Mouse (Mus musculus) intestine, postnatal 0 days (tissue): ENCODE results near the gene Krt4. TPM values are rescaled to one million over a fixed set of nuclear protein-coding genes. Genes with fewer than 3 reads are reported as not detected.

Source experiments
- ATAC-seq: fragments of 200-750 bp; cut with Nextera tagmentation; 2 replicates; pipeline ENCODE4 v1.8.0; 2017; ENCODE audit warnings: mild to moderate bottlenecking, moderate TSS enrichment, moderate library complexity
- H3K27ac ChIP-seq: fragments of 300-500 bp; sonication (generic); 2 replicates; pipeline ENCODE4 v1.5.1; 2014; ENCODE audit warnings: mild to moderate bottlenecking, low read depth, low read length, moderate library complexity
- H3K27me3 ChIP-seq: fragments of 300-500 bp; sonication (generic); replicated peaks from 2 replicates; pipeline ENCODE4 v1.6.1; 2014; ENCODE audit warnings: low read length, mixed read lengths; ENCODE audit not compliant: control insufficient read depth, insufficient read depth
- H3K36me3 ChIP-seq: fragments of 300-500 bp; sonication (generic); 2 replicates; pipeline ENCODE4 v1.6.1; 2014; ENCODE audit warnings: mild to moderate bottlenecking, moderate library complexity; ENCODE audit not compliant: control insufficient read depth, insufficient read depth
- H3K4me1 ChIP-seq: fragments of 300-500 bp; sonication (generic); replicated peaks from 2 replicates; pipeline ENCODE4 v1.6.1; 2014; ENCODE audit warnings: antibody characterized with exemption, low read length, mixed read lengths; ENCODE audit not compliant: control insufficient read depth, insufficient read depth
- H3K4me2 ChIP-seq: fragments of 300-500 bp; sonication (generic); replicated peaks from 2 replicates; pipeline ENCODE4 v1.6.1; 2014; ENCODE audit warnings: low read depth, mild to moderate bottlenecking, moderate library complexity
- H3K4me3 ChIP-seq: fragments of 300-500 bp; sonication (generic); 2 replicates; pipeline ENCODE4 v1.5.1; 2014; ENCODE audit warnings: low read depth, low read length
- H3K9ac ChIP-seq: fragments of 300-500 bp; sonication (generic); 2 replicates; pipeline ENCODE4 v1.6.1; 2014; ENCODE audit warnings: mild to moderate bottlenecking, low read depth, low read length
- H3K9me3 ChIP-seq: fragments of 300-500 bp; sonication (generic); 2 replicates; pipeline ENCODE4 v1.6.1; 2016; ENCODE audit warnings: mixed run types; ENCODE audit not compliant: control insufficient read depth
- CTCF ChIP-seq: sonication (generic); IDR thresholded peaks from 2 replicates; pipeline ENCODE4 v1.5.1; 2016; ENCODE audit warnings: low read depth, mild to moderate bottlenecking, control low read depth, antibody characterized with exemption, moderate library complexity
- WGBS: fragments of 180-500 bp; shearing (Covaris S2); extraction: QIAGEN DNeasy Blood & Tissue Kit; methylation state at CpG from one replicate; pipeline ENCODE4 v1.1.7; 2014; 5-methylcytosine and 5-hydroxymethylcytosine counted together
- microRNA-seq: library from miRNA; unstranded; fragments of <30 nt; microRNA quantifications from one replicate; pipeline ENCODE4, GENCODE M21; 2016
- polyA plus RNA-seq: library from polyadenylated mRNA; unstranded; fragments of >200 nt; fragmentation: Nextera tagmentation; extraction: Ambion mirVana; gene quantifications from 2 replicates; pipeline ENCODE4 v1.2.1, GENCODE M21; 2015

Krt4 gene
- polyA plus RNA-seq, 1 experiment from 2014 or later = 0.17 TPM

GRCm38 (mm10) chr15:101874383-101874782 lies 50.2 kb downstream of the Krt4 start:
- Histone ChIP-seq H3K4me2 (no peak overlapping the region), H3K27ac (no peak overlapping the region), H3K36me3 (no peaks in the 10 kb centered on the region), H3K9ac (no peak overlapping the region), H3K9me3 (no peaks in the 10 kb centered on the region), H3K27me3 (peaks cover 7% of the 10 kb centered on the region), H3K4me1 (no peaks in the 10 kb centered on the region), H3K4me3 (no peak overlapping the region)
- 81% methylated on average over 1 of the region's 1 CpGs for WGBS
- no peak for TF ChIP-seq CTCF
- ATAC-seq = no peak

GRCm38 (mm10) chr15:101873231-101873630 lies 51.3 kb downstream of the Krt4 start:
- H3K36me3 ChIP-seq = no peaks in the 10 kb centered on the region
- H3K9me3 ChIP-seq = no peaks in the 10 kb centered on the region
- H3K4me2 ChIP-seq = no peak overlapping the region
- no peak for TF ChIP-seq CTCF
- no peak overlapping the region for H3K9ac ChIP-seq
- ATAC-seq = no peak
- peaks cover 14% of the 10 kb centered on the region for H3K27me3 ChIP-seq
- no peaks in the 10 kb centered on the region for H3K4me1 ChIP-seq
- no peak overlapping the region for H3K27ac ChIP-seq
- WGBS = 71% methylated on average over 4 of the region's 4 CpGs
- no peak overlapping the region for H3K4me3 ChIP-seq

- 34% methylated on average over 6 of the region's 6 CpGs for WGBS
- Histone ChIP-seq H3K9me3 (no peaks in the 10 kb centered on the region), H3K4me1 (no peaks in the 10 kb centered on the region), H3K4me2 (no peak within 1 kb of the TSS), H3K27me3 (peaks cover 20% of the 10 kb centered on the region), H3K4me3 (no peak within 1 kb of the TSS), H3K36me3 (no peaks in the 10 kb centered on the region), H3K27ac (no peak within 1 kb of the TSS), H3K9ac (no peak within 1 kb of the TSS)
- TF ChIP-seq CTCF = no peak
- no peak for ATAC-seq
These were observed 55.1 kb downstream of the Krt4 start, which contains the start of gene Krt77 for GRCm38 (mm10) chr15:101869431-101869830. Krt77 (minus strand) TSS chr15:101869705.

Small RNAs within 50 kb of the gene (microRNA-seq; reads per million reads assigned to microRNA genes)
- not detected for gene Gm44356

Other genes with a start within 250 kb of the Krt4 start
- gene Krt6b, start 244.4 kb downstream of the Krt4 start, polyA plus RNA-seq = 0.34 TPM in 1 of 2 replicates, not detected in the other
- gene Krt6a, start 230.4 kb downstream of the Krt4 start, polyA plus RNA-seq = 0.25 TPM in 2 replicates
- gene Krt5, start 211.8 kb downstream of the Krt4 start, polyA plus RNA-seq = 0.08 TPM in 1 of 2 replicates, not detected in the other
- not detected in 2 replicates for gene Krt71, start 181.6 kb downstream of the Krt4 start, polyA plus RNA-seq
- not detected in 2 replicates for gene Krt72, start 138.3 kb downstream of the Krt4 start, polyA plus RNA-seq
- not detected in 2 replicates for gene Krt73, start 122.4 kb downstream of the Krt4 start, polyA plus RNA-seq
- gene Krt2, start 106.6 kb downstream of the Krt4 start, polyA plus RNA-seq = not detected in 2 replicates
- gene Krt1, start 73.9 kb downstream of the Krt4 start, polyA plus RNA-seq = 0.50 and 0.55 TPM in 2 replicates
- not detected in 2 replicates for gene Krt77, start 55.0 kb downstream of the Krt4 start, polyA plus RNA-seq
- gene Krt76, start 31.8 kb downstream of the Krt4 start, polyA plus RNA-seq = not detected in 2 replicates
- gene Krt79, start 15.6 kb upstream of the Krt4 start, polyA plus RNA-seq = 0.21 and 0.27 TPM in 2 replicates
- gene Krt78, start 29.6 kb upstream of the Krt4 start, polyA plus RNA-seq = 0.03 and 0.07 TPM in 2 replicates
- 940 and 1,037 TPM in 2 replicates for gene Krt8, start 79.7 kb upstream of the Krt4 start, polyA plus RNA-seq
- 364 and 368 TPM in 2 replicates for gene Krt18, start 103.4 kb upstream of the Krt4 start, polyA plus RNA-seq
- 47.8 and 53.0 TPM in 2 replicates for gene Eif4b, start 149.0 kb upstream of the Krt4 start, polyA plus RNA-seq
- gene Tns2, start 175.7 kb upstream of the Krt4 start, polyA plus RNA-seq = 11.7 and 15.0 TPM in 2 replicates
- gene Spryd3, start 211.5 kb upstream of the Krt4 start, polyA plus RNA-seq = 26.3 and 26.7 TPM in 2 replicates
- gene Igfbp6, start 219.6 kb upstream of the Krt4 start, polyA plus RNA-seq = 27.8 and 29.1 TPM in 2 replicates
- 52.7 and 56.7 TPM in 2 replicates for gene Soat2, start 225.8 kb upstream of the Krt4 start, polyA plus RNA-seq